Mouse (Mus musculus) ES-E14 (cell line): ENCODE measurements around the gene Rtn4. TPM values are rescaled to one million over a fixed set of nuclear protein-coding genes. Genes with fewer than 3 reads are reported as not detected.
A peak's percentile ranks its signal among the peaks of the same experiment; 100 is the strongest.
"Not testable (repeated sequence)": the region's sequence is repeated elsewhere in the genome, so short reads cannot be mapped to it uniquely, and the experiment has no call there.

Experiments
- DNase-seq: peaks from one replicate; pipeline ENCODE4 v3.0.0-alpha.2; 2013; ENCODE audit warnings: low read depth, low spot score
- H3K27ac ChIP-seq: 2 replicates; pipeline ENCODE4 v1.5.1; 2012; ENCODE audit warnings: low read depth, mild to moderate bottlenecking, low read length, moderate library complexity, mixed read lengths; ENCODE audit not compliant: poor library complexity, insufficient read depth, severe bottlenecking
- H3K36me3 ChIP-seq: 2 replicates; pipeline ENCODE4 v1.6.1; 2012; ENCODE audit warnings: mild to moderate bottlenecking, low read length, moderate library complexity, mixed read lengths; ENCODE audit not compliant: control insufficient read depth, poor library complexity, insufficient read depth, severe bottlenecking
- H3K4me1 ChIP-seq, 2 experiments: fragments of 150-350 bp in 1 of 2; sonication (generic) in 1 of 2; 2 replicates each; pipeline ENCODE4 v1.6.1; 2012; ENCODE audit warnings: low read length in 2 of 2, mild to moderate bottlenecking in 1 of 2, mixed read lengths in 1 of 2; ENCODE audit not compliant: control insufficient read depth in 2 of 2, insufficient read depth in 2 of 2, poor library complexity in 1 of 2
- H3K4me3 ChIP-seq, 2 experiments: fragments of 150-350 bp in 1 of 2; sonication (generic) in 1 of 2; 2 replicates each; pipeline ENCODE4 v1.5.1; 2012; ENCODE audit warnings: low read length in 2 of 2, low read depth in 1 of 2, mild to moderate bottlenecking in 1 of 2, mixed read lengths in 1 of 2; ENCODE audit not compliant: insufficient read depth in 1 of 2, poor library complexity in 1 of 2, severe bottlenecking in 1 of 2
- H3K9ac ChIP-seq: 2 replicates; pipeline ENCODE4 v1.6.1; 2012; ENCODE audit warnings: low read depth, mild to moderate bottlenecking, low read length, mixed read lengths; ENCODE audit not compliant: poor library complexity, insufficient read depth, severe bottlenecking
- H3K9me3 ChIP-seq: fragments of 150-350 bp; sonication (generic); 2 replicates; pipeline ENCODE4 v1.6.1; 2012; ENCODE audit warnings: low read depth, mild to moderate bottlenecking, low read length; ENCODE audit not compliant: control insufficient read depth, insufficient read depth
- CHD2 ChIP-seq: IDR thresholded peaks from 2 replicates; pipeline ENCODE4 v1.6.1; 2014; ENCODE audit warnings: mild to moderate bottlenecking, low read depth, low read length, inconsistent platforms
- HCFC1 ChIP-seq: IDR thresholded peaks from 2 replicates; pipeline ENCODE4 v1.6.1; 2012; ENCODE audit warnings: low read length, inconsistent platforms, borderline replicate concordance; ENCODE audit not compliant: insufficient read depth
- MAFK ChIP-seq: IDR thresholded peaks from 2 replicates; pipeline ENCODE4 v1.6.1; 2014; ENCODE audit warnings: mild to moderate bottlenecking, low read depth, low read length, inconsistent platforms; ENCODE audit not compliant: insufficient read depth
- ZC3H11A ChIP-seq: IDR thresholded peaks from 2 replicates; pipeline ENCODE4 v1.6.1; 2012; ENCODE audit warnings: low read depth, mild to moderate bottlenecking, inconsistent platforms, low read length, borderline replicate concordance
- ZNF384 ChIP-seq: IDR thresholded peaks from 2 replicates; pipeline ENCODE4 v1.6.1; 2012; ENCODE audit warnings: low read depth, low read length, inconsistent platforms
- in situ Hi-C, 2 experiments: fragments of 600-800 bp; cut with MboI; formaldehyde crosslinking; loops; one replicate each; pipeline ENCODE4 v1.15.1; 2025; ENCODE audit warnings: low sequenced_read_pairs in 2 of 2, inconsistent platforms in 1 of 2; ENCODE audit not compliant: unreplicated experiment in 2 of 2
- total RNA-seq: library from RNA; depleted of rRNA; stranded (reverse); fragments of 300-350 nt; gene quantifications from 2 replicates; pipeline ENCODE4 v1.2.3, GENCODE M21; 2012

Rtn4 gene
- total RNA-seq, 1 experiment: 368 TPM

DNA sequence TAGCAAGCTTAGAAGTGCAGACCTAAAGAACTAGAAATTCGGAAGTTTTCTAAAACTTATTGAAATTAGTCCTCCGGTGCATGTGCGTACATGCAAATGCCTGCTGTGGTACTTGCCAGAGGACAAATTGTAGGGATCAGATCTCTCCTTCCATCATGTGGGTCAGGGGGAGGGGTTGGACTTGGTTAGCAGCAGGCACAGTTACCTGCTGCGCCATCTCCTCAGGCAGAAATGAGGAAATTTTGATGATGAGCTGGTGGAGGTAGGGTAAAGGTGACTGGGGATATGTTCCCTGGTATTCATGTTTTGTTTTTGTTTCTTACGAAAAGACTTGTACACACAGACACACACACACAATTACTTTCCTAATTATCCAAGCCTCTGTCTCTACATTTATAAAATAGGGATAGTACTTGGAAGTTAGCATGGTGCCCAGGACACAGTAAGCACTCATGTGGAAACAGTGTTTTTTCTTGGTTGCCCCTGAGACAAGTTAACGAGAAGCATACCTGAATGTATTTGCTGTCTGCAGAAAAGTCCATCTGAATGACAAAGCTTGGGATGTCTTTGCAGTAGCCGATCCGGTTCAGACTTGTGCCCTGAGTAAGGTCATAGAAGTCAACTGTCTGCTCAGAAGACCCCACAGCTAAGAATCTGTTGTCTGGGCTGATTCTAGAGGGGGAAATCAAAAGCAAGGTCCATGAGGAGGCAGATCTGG lies 56.2 kb downstream of the Rtn4 start:
- peak overlapping the region; percentile 44; the same call in 1 of the 2 replicates for H3K27ac ChIP-seq
- TF ChIP-seq HCFC1 (no peak), CHD2 (peak; percentile 54), ZC3H11A (no peak), MAFK (no peak)
- peaks cover 4 to 19% of the 10 kb centered on the region in 2 experiments; a peak in 2 of 4 replicates for H3K4me1 ChIP-seq
- in situ Hi-C loops: no loop called here
- peak; percentile 26 for DNase-seq
- H3K4me3 ChIP-seq: no peak overlapping the region
- no peaks in the 10 kb centered on the region for H3K9me3 ChIP-seq
- peaks cover 8% of the 10 kb centered on the region for H3K36me3 ChIP-seq
- H3K9ac ChIP-seq: no peak overlapping the region

DNA sequence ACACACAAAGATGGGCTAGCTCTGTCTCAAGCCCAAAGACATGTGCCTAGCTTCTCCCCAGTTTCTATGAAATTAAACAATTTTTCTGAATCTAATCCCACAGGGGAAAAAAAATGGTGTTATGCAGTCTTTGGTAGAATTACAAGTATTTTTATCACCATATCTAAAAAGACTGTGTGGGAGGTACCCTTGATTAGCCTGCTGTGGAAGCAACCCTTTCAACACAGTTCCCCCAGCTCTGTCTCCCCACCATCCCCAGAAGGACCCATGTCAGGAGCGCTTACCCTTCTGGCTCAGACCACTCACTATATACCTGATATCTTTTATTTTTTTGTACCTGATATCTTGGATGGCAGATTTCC lies 56.7 kb downstream of the Rtn4 start:
- Histone ChIP-seq H3K9ac (no peak overlapping the region), H3K27ac (no peak overlapping the region; the same call in 1 of the 2 replicates), H3K36me3 (peaks cover 8% of the 10 kb centered on the region), H3K4me3 (no peak overlapping the region), H3K9me3 (no peaks in the 10 kb centered on the region), H3K4me1 (peaks cover 4 to 19% of the 10 kb centered on the region in 2 experiments; a peak in 2 of 4 replicates)
- no peak for DNase-seq
- no peak for TF ChIP-seq MAFK
- TF ChIP-seq ZC3H11A: no peak
- TF ChIP-seq CHD2: no peak
- TF ChIP-seq ZNF384: no peak
- TF ChIP-seq HCFC1: no peak
- in situ Hi-C loops: no loop called here

DNA sequence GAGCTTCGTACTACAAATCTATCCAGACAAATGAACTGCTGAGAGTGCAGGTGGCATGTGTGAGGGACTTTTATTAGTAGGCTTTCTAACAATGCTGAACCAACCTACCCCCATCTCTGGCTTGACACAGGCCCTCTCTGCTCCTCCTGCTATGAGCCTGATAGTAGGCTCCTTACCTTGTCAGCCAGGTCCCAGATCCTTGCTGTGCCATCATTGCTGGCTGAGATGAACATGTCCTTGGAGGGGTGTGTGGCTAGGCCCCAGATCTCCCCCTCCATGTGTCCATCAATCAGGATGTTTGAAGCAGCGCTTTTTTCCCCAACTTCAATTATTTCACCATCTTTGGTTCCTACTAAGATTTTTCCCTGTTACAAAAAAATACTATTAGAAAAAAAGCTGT lies 58.3 kb downstream of the Rtn4 start:
- peaks cover 4 to 19% of the 10 kb centered on the region in 2 experiments; a peak in 2 of 4 replicates for H3K4me1 ChIP-seq
- TF ChIP-seq HCFC1: no peak
- TF ChIP-seq ZC3H11A: no peak
- no peak for TF ChIP-seq MAFK
- no peak for TF ChIP-seq CHD2
- TF ChIP-seq ZNF384: no peak
- in situ Hi-C loops: no loop called here
- no peak overlapping the region for H3K4me3 ChIP-seq
- H3K27ac ChIP-seq: no peak overlapping the region
- no peak overlapping the region for H3K9ac ChIP-seq
- no peaks in the 10 kb centered on the region for H3K9me3 ChIP-seq
- DNase-seq: no peak
- H3K36me3 ChIP-seq: peaks cover 7% of the 10 kb centered on the region

DNA sequence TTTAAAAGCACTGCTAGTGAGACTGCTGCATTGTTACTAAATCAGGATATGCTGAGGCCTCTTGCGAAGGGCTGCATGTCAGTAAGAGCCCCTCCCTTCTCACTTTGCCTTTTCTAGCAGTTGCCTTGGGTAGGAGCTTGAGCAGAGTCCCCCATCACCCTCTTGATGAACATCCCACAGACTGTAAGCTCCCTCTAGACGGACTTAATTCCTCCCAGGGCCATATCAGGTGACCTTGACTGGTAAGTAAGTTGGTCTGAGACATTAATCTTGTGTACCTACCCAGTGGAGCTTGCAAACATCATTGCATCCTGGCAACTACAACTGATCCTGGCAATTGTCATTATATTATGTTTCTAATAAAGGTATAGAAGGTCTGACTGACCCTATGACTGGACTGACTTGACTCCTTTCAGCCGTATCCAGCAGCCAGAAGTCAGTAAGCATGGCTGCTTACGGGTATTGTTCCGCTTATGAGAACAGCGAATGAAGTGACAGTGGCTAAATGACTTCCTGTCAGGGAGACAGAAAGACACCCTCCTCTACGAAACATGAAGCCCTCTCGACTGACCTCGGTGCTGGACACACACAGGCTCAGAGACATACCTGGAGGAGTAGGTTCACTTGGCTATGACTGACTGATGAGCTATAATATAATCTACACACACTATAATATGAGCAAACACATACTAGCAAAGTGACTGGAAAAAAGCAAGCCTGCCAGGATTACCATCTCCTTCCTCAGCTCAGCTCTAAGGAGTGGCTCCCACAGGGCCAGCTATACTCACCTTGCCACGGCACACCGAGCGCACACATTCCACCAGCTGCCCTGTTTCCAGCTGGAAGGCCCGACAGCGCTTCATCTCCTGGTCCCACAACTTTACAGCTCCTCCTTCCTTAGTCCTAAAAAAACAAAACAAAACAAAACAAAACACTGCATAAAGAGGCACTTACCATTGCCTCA lies 59.2 kb downstream of the Rtn4 start:
- Histone ChIP-seq H3K4me3 (no peak overlapping the region), H3K36me3 (no peaks in the 10 kb centered on the region), H3K4me1 (peaks cover 4 to 13% of the 10 kb centered on the region in 2 experiments; a peak in 2 of 4 replicates), H3K9me3 (no peaks in the 10 kb centered on the region), H3K27ac (no peak overlapping the region), H3K9ac (no peak overlapping the region)
- DNase-seq: no peak
- TF ChIP-seq MAFK: no peak
- no peak for TF ChIP-seq HCFC1
- no peak for TF ChIP-seq ZC3H11A
- TF ChIP-seq CHD2: no peak
- no peak for TF ChIP-seq ZNF384
- in situ Hi-C loops: no loop called here

DNA sequence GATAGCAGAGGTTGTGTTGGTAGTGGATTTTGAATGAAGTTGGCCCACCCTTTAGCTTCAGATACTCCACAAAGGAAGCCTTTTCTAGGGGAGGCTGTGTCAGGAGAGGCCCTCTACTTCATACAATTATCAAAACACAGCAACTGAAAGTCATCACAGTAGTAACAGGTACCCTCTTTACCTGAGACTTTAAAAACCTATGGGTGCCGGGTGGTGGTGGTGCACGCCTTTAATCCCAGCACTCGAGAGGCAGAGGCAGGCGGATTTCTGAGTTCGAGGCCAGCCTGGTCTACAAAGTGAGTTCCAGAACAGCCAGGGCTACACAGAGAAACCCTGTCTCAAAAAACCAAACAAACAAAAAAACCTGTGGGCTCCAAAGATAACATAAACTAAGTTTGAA lies 63.3 kb downstream of the Rtn4 start:
- H3K9me3 ChIP-seq, in situ Hi-C loops, H3K4me1 ChIP-seq, DNase-seq, H3K36me3 ChIP-seq, H3K27ac ChIP-seq, H3K9ac ChIP-seq, H3K4me3 ChIP-seq: not testable (repeated sequence)
